Mouse (Mus musculus): Measurements from ENCODE around the gene Nlk. TPM values are rescaled to one million over a fixed set of nuclear protein-coding genes. Genes with fewer than 3 reads are reported as not detected.
"Not testable (repeated sequence)": the region's sequence is repeated elsewhere in the genome, so short reads cannot be mapped to it uniquely, and the experiment has no call there.

Gene Nlk
- total RNA-seq, 1 experiment from 2014 or later = 36.4 TPM

DNA sequence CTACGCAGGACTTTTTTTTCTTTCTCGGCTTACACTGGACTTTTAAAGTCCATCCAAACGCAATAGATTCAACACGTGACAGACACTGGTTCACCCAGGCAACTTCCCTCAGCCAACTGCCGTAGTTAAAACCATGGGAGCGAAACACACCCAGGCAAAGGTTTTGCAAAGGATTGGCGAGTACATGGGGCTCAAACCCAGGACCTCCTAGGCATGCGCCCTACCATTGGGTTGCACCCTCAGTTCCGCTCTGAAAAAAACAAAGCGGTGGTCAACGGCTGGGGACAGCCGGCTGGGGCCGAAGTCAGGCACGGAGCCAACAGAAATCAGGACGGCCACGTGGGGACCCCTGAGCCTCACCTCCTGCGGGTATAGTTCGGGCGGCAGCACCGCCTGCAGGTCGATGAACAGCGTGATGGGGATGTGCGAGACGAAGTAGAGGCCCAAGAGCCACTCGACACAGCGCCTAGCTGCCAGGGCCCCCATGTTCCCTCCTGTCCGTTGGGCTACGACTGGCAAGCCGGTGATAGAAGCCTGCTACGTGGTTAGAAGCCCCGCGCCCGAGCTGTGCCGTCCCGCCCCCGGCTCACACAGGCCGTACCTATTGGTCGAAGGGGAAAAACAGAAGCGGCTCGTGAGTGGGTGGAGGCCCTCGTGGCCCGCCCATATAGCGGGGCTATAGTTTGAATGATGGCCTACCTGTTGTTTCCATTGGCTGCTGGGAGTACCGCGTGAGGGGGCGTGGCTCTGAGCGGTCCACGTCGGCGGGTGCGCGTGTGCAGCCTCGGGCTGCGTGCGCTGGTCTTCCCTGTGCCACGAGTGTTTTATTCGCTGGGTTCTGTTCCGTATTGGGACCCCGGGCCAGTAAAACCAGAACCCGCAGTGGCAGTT is 146.8 kb downstream of the Nlk start, which contains the start of gene Tmem97:
Tmem97 (minus strand) TSS at position 610 of the 891 bp plus-strand sequence.
- peak; percentile 100 for ATAC-seq (replicated peaks; ENCODE audit: low read depth, poor library complexity, severe bottlenecking)

DNA sequence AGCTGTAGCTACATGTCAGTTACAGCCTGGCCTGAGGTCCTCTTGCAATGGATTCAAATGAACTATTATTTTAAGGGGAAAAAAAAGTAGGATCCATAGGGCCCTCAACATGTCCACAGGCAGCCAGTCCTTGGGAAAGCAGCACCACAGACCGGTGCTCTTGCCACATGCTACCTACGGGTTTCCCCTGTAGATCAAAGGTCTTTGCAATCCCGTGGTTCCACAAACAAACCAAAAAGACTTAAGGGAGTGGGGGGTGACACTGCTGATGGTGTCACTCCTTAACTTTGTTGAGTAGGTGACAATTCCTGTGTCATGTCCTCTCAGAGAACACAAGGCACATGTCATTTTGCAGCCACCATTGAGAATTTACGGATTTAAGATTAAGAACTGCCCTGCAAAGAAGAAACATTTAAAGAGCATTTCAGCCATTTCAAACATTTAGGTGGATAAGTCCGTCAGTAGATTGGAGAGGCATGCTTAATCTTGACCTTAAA is 147.6 kb downstream of the Nlk start:
- no peak for ATAC-seq (replicated peaks; ENCODE audit: low read depth, poor library complexity, severe bottlenecking)

DNA sequence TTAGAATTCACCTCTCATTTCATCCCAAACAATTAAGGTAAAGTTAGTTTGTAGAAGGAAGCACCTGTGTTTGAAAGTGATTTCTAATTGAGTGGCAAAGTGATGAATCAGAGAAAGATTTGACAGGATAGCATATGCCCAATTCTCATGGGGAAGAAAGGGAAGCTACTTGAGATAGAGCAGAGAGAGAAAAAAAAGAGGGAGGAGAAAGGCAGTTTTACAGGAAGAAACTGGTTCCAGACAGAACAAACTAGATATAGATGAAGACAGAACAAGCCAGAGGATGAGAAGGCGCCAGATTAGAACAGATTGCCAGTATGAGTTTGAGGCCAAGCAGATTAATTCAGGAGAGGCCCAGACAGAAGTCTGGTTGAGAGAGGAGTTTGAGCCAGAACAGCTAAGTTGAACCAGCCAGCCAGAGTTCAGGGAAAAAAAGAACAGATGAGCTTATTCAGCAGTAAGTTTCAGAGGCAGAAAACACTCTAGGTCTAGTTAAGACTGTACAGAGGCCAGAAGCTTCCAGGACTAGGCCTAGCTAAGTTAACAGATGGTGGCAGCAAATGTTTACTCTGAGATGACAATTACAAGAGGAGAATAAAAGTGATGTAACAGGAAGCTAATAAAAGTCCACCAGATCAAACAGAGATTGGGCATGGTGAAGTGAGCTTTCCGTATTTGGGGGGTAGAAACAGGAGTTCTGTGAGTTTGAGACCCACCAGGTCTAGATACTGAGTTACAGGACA is 149.3 kb downstream of the Nlk start:
- no peak for ATAC-seq (replicated peaks; ENCODE audit: low read depth, poor library complexity, severe bottlenecking)

DNA sequence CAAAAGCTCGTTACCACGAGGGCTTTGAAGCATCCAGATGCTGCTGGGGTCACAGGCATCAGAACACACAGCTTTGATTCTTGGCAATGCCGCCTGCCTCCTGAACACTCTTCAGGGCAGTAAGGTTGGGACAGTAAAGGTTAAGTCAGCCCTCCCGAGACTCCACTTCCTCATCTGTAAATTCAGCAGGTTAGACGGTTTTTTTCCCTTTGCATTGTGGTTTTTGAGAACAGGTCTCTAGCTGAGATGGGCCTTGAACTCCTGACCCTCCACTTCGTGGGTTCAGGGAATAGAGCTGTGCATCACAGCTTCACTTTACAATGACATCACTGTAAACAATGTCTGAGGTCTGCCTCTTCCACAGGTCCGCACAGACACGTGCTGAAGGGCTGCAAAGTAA is 152.0 kb downstream of the Nlk start:
- 0 out of 2 replicates have a peak, but pooled peaks have one; percentile 42 for ATAC-seq (replicated peaks; ENCODE audit: low read depth, poor library complexity, severe bottlenecking)

DNA sequence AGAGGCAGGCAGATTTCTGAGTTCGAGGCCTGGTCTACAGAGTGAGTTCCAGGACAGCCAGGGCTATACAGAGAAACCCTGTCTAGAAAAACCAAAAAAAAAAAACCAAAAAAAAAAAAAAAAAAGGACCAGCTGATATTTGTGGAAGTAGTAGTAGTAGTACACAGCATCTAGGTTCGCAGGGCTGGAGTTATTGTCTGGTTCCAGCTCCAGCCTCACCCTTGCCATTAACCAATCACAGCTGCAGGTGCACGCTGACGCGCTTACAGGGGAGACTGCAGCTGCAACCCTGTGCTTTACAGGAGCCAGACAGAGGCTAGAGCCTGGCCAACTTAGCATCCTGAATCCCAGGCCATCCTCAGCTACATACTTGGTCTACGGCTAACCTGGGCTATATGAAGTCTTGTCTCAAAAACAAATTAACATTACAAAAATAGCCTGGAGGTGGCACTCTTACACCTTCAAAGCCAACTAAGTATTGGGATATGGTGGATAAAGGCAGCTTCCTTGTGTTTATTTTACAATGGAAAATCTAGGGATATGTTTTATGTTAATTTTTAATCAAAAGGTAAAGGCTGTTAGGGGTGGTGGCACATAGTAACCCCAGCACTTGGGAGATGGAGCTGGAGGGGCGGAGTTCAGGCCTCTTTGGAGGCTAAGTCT is 152.6 kb downstream of the Nlk start:
- no peak for ATAC-seq (replicated peaks; ENCODE audit: low read depth, poor library complexity, severe bottlenecking)

DNA sequence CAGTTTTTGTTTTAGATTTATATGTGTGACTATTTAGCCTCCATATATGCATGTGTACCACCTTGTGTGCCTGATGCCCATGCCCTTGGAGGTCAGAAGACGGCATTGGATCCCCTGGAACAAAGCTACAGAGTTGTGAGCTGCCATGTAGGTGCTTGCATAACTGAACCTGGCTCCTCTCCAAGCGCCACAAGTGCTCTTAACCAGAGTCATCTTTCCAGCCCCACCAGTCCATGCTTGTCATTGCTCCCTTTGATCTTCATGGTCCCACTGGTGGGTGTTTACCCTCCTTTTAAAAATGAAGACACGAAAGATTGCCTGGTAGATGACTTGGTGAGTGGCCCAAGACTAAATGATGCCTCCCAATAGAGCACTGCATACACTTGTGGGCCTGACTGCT is 156.8 kb downstream of the Nlk start:
- no peak for ATAC-seq (replicated peaks; ENCODE audit: low read depth, poor library complexity, severe bottlenecking)

DNA sequence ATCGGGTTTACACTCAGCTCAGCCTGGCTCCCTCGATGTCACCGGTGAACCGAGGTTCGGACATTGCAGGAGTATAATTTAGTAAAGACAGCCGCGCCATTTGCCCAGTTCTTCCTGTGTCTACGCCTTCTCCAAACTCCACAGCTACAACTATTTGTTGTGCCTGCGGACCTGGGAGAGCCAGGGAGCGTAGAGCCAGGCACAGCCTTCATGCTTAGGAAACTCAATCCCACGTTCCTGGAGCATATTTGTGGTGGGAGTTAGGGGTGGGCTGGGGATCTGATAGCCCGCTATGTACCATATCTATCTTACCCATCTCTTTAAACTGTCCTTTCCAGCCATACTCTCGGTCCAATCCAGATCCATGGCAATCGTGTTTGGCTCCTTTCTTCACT is 160.5 kb downstream of the Nlk start:
- peak; percentile 5; the same call in 1 of the 2 replicates for ATAC-seq (replicated peaks; ENCODE audit: low read depth, poor library complexity, severe bottlenecking)

DNA sequence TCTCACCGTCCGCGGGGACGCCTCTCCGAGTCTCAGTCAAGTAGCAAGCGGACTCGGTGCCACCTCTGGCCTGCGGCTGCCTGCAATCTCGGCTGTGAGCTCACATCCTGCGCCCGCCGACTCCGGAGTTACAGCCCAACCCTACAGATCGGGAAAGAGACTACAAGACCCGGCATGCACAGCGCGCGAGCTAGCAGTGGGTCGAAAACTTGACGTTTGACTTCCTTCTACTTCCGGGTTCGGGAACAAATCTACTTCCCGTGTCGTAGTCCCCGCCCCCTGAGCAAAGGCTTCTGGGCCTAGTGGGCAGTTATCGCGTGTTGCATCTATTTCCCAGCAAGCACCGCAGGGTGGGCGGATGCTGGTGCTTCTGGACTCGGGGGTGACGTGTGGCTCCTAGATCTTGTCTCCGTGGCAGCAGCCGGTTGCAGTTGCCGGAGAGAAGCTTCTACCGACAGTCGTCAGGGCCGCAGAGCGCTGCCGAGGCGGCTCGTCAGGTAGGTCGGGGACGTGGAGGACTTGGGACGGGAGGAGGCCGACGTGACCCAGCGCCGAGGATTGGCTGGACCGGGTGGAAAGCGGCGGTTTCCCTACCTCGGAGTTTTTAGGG is 161.0 kb downstream of the Nlk start, which contains the start of the genes Tnfaip1 and Ift20:
Tnfaip1 (minus strand) TSS at position 253 of the 610 bp plus-strand sequence.
Ift20 (plus strand) TSS at position 282 of the 610 bp plus-strand sequence.
- peak; percentile 95 for ATAC-seq (replicated peaks; ENCODE audit: low read depth, poor library complexity, severe bottlenecking)

DNA sequence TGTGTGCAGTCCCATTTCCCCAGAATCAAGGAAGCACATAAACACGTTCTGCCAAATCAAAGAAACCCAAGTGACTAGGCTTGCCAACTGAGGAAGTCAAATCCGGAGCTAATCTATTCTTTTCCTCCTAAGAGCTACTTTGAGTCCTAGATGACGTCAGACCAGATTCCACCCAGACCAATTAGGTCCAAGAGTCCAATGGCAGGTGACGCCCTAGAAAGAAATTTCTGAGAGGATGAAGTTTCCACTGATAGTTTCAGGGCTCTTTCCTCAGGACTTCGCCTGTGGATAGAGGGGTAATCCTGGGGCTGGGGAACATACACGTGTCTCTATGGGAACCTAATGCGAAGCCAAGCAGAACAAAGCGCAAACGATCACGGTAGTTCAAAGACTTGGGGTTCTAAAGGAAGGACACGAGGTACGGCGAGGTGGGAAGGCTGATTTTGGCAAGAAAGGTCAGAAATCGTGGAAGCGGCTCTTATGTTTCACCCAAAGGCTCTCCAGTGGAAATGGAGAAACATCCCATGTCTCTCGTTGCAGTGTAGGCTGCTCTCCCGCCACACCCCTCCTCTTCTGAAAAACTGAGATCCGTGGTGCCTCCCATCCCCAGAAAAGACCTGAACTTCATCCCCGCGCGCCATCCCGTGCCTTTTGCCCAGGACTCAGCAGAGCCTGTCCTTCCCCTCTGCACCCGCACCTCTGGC is 161.6 kb downstream of the Nlk start:
- peak; percentile 7; the same call in 1 of the 2 replicates for ATAC-seq (replicated peaks; ENCODE audit: low read depth, poor library complexity, severe bottlenecking)

DNA sequence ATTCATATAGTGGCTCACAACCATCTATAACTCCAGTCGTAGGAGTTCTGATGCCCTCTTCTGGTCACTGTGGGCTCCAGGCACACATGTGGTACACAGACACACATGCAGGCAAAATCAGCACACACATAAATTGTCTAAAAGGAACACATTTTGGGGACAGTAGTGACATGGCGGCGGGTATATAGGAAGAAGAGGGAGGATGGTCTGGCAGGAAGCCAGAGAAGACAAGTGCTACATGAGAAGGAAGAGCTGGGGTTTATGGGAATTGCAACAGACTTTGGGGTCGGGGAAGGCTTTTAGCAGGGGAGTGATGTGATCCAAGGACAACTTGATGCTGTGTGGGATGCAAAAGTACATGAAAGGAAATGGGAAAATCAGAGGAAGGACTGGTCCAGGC is 162.7 kb downstream of the Nlk start:
- ATAC-seq (replicated peaks; ENCODE audit: low read depth, poor library complexity, severe bottlenecking) = no peak

DNA sequence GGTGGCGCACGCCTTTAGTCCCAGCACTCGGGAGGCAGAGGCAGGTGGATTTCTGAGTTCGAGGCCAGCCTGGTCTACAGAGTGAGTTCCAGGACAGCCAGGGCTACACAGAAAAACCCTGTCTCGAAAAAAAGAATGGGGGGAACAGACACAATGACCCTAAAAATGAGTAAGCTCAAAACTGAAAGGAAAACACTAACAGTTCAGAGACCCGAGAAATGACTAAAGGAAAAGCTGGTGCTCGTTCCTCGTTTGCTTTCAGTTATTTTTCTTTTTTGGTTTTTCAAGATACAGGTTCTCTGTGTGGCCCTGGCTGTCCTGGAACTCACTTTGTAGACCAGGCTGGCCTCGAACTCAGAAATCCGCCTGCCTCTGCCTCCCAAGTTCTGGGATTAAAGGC is 165.7 kb downstream of the Nlk start:
- not testable (repeated sequence) for ATAC-seq (replicated peaks; ENCODE audit: low read depth, poor library complexity, severe bottlenecking)

DNA sequence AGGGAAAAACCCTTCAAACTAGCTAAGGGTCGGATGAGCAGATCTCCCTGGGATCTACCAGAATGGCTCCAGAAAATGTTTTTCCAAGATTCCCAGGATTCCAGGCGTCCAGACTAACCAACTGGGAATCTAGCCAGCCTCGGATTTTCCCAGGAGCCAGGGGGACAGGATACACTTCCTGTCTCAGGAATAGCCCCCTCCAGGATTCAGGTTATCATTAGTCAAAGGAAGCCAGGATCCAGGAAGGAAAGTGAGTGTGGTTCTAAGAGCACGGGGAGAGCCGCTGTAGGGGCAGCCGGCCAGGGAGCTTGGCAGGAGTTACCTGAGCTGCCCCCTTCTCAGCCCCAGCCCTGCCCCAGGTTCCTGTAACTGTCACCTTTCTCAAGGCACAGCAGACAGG is 166.1 kb downstream of the Nlk start:
- no peak for ATAC-seq (replicated peaks; ENCODE audit: low read depth, poor library complexity, severe bottlenecking)

DNA sequence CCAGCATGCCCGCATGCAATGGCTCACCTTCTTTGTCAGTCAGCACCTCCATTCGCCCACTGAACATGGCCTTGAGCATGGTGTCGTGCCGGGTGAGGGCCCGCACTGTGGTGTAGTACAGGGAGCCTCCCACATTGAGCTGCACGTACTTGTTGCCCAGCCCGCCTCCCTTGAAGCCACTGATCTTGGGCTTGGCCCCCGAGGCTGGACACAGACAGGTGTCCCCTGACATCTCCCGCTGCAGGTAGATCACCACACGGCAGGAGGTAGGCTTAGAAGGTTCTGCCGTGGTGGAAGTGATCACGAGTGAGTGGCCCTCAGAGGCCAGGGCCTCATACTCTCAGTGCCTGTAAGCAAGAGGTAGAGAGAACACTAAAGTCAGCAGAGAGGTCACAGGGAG is 167.2 kb downstream of the Nlk start:
- ATAC-seq (replicated peaks; ENCODE audit: low read depth, poor library complexity, severe bottlenecking) = no peak

DNA sequence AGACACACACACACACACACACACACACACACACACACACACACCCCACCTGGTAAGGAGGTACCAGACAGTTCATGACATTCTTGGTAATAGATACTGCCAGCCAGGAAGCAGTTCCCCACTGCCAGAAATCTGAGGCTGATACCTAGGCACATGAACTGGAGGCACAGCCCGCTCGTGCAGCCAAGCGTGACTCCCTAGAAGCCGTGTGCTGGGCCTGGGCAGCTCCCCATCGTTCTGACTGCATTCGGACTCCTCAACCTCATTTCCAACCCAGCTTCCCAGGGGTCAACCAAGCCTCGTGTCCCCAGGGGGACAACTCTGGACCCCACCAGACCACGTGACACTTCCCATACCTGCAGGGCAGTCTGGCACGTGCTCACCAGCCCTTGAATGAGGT is 168.5 kb downstream of the Nlk start:
- no peak for ATAC-seq (replicated peaks; ENCODE audit: low read depth, poor library complexity, severe bottlenecking)

DNA sequence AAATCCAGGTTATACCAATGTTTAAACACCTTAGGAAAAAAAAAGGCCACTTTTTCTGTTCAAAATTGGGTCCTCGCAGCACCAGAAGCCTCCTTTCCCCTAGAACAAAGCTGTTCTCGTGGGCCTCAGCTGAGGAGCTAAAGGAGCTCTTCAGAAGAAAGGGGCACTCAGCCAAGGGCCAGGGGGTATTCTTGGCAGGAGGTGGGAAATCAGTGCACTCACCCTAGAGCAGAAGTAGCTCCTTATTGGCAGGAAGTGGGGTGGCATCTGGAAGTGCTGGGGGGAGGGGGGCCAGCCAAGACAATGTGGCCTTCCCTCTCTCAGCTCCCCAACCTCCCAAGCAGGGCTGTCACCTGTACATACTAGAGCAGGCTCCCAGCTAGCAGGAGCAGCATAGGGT is 172.3 kb downstream of the Nlk start:
- no peak for ATAC-seq (replicated peaks; ENCODE audit: low read depth, poor library complexity, severe bottlenecking)

DNA sequence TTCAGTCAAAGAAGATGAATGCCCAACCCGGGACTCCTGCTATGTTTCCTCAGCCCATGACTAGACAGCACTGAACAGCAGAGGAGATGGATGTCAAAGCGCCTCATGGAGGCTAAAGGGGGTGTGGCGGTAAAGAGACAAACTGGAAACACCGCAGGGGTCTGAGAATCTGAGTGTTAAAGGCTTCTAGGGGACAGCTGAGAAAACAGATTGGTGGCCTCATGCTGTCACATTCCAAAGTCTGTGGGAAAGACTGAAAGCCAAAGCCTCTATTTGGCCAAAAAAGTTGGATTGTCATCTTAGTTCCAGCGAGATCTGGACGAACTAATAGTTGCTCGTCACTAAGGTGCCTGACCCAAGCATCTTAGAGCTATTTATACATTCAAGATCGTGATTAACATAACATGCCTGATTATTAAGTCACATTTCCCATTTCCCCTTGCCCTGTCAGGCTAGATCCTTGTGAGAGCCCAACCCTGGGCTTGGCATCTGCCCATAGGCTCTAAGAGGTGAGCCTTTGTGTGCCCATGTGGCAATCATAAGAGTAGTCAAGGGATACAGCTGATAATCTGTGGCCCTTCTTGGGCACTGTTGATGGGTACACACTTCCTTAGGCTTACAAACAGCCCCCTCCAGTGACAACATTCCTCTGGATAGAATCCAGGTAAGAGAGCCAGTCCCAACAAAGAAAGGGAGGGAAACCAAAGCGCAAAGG is 173.8 kb downstream of the Nlk start:
- no peak for ATAC-seq (replicated peaks; ENCODE audit: low read depth, poor library complexity, severe bottlenecking)

DNA sequence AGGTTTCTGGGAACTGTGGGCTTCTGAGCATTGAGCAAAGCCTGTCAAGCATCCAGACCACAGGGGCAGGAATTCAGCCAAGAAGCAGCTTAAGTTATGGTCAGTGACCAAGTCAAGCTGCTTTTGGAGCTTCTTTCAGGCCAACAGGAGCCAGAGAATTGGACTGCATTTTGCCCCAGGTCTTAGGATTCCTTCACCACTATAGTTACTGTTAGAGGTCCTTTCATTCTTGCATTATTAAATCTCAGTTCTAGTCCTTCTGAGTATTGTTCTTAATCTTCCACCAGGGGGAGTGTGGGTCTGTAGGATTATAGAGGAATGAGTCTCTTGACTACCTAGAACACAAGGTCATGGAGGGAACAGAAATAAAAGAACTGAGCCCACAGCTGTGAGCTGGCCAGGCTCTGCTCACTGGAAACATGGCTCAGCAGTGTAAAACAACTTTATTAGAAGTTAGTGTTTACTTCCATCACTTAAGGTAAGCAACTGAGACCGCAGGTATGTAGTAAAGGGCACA is 174.6 kb downstream of the Nlk start:
- peak; percentile 50; the same call in 1 of the 2 replicates for ATAC-seq (replicated peaks; ENCODE audit: low read depth, poor library complexity, severe bottlenecking)

DNA sequence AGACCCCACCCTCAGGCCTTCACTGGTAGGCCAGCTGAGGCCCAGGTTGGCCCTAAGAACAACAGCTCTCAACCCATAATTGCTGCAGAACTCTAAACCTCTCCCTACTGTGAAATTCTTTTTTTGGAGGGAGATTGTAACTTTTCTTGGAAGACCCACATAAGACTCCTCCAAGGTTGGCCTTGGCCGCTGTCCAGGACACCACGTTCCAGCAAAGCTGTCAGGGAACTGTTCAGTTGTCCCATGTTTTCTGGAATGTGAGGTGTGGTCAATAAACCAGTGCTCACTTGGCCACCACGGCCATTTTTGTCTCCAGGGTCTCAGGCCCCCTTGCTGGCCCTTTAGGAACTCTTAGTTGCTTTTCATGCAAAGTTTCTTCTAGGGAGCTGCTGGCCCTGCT is 175.3 kb downstream of the Nlk start:
- ATAC-seq (replicated peaks; ENCODE audit: low read depth, poor library complexity, severe bottlenecking) = no peak
